Mouse (Mus musculus): ENCODE results near the gene Acsl5. TPM values are rescaled to one million over a fixed set of nuclear protein-coding genes. Genes with fewer than 3 reads are reported as not detected.

Gene Acsl5
- polyA plus RNA-seq, 1 experiment, result 33.8 TPM

GRCm38 (mm10) chr19:55315452-55316108 is 63.8 kb downstream of the Acsl5 start, which contains the start of gene Zdhhc6:
TSS of gene Zdhhc6 (minus strand) at chr19:55316032.
- peaks cover 5% of the 10 kb centered on the region for H3K4me1 ChIP-seq (ENCODE audit: control insufficient read depth, insufficient read depth, low read length)
- H3K4me3 ChIP-seq (ENCODE audit: insufficient read depth, low read length), result peak within 1 kb of the TSS; percentile 76
- H3K27ac ChIP-seq (ENCODE audit: insufficient read depth, low read length), result peak within 1 kb of the TSS; percentile 57
- TF ChIP-seq CTCF (IDR thresholded peaks at IDR 0.05; ENCODE audit: extremely low read depth, insufficient read depth, low read length) (no peak), POLR2A (IDR thresholded peaks at IDR 0.05; ENCODE audit: extremely low read depth, insufficient read depth, low read length) (peak; percentile 54; the same call in 1 of the 2 replicates)

DNA sequence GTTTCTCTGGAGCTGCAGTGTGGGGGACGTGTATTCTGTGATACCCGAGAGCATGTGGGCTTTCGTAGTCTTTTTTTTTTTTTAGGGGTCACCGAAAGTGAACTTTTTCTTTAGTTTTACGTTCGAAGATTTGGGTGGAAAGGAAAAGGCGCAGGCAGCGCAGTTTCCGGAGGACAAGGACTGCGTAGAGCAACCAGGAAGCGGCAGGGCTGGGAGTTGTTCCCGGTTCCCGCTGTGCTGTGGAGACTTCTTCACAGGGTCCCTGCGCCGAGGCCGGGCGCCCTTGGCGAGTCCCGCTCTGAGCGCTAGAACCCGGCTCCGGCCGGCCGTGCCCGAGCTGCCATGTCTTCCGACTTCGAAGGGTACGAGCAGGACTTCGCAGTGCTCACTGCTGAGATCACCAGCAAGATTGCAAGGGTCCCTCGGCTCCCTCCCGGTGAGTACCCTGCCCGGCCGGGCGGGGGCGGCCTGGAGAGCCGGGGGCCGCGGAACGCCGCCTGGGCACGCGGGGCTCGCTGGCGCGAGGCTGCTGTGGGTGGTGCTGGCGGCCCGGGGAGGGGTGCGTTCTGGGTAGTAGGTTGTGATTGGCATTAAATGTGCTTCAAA is 64.5 kb downstream of the Acsl5 start, which contains the start of gene Vti1a:
Gene Vti1a, plus strand, starts transcription at position 187 of the 606 bp plus-strand sequence.
- peak; percentile 80 for TF ChIP-seq POLR2A (IDR thresholded peaks at IDR 0.05; ENCODE audit: extremely low read depth, insufficient read depth, low read length)
- no peak for TF ChIP-seq CTCF (IDR thresholded peaks at IDR 0.05; ENCODE audit: extremely low read depth, insufficient read depth, low read length)
- peaks cover 5% of the 10 kb centered on the region for H3K4me1 ChIP-seq (ENCODE audit: control insufficient read depth, insufficient read depth, low read length)
- peak within 1 kb of the TSS; percentile 57 for H3K27ac ChIP-seq (ENCODE audit: insufficient read depth, low read length)
- peak within 1 kb of the TSS; percentile 76 for H3K4me3 ChIP-seq (ENCODE audit: insufficient read depth, low read length)

DNA sequence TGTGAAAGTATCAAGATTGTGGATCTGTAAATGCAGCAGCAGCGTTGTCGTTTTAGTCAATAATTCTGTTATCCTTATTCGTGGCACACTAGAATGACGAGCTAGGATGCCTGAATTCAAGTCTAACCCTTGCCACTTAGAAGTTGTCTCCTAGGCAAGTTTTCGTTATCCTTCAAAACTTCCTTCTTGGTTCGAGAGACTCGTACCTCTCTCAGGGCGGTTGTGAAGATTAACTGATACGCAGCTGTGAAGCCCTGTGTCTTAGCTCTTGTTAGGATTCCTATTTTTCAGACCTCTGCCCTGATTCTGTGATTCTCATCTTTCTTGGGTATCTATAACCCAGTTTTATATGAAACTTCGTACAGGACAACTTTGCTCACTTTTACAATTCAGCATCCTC is 65.2 kb downstream of the Acsl5 start:
- TF ChIP-seq CTCF (IDR thresholded peaks at IDR 0.05; ENCODE audit: extremely low read depth, insufficient read depth, low read length), result no peak
- no peak for TF ChIP-seq POLR2A (IDR thresholded peaks at IDR 0.05; ENCODE audit: extremely low read depth, insufficient read depth, low read length)
- Histone ChIP-seq H3K27ac (ENCODE audit: insufficient read depth, low read length) (no peak overlapping the region), H3K4me1 (ENCODE audit: control insufficient read depth, insufficient read depth, low read length) (peaks cover 5% of the 10 kb centered on the region), H3K4me3 (ENCODE audit: insufficient read depth, low read length) (peak overlapping the region; percentile 76; the same call in 1 of the 2 replicates)

DNA sequence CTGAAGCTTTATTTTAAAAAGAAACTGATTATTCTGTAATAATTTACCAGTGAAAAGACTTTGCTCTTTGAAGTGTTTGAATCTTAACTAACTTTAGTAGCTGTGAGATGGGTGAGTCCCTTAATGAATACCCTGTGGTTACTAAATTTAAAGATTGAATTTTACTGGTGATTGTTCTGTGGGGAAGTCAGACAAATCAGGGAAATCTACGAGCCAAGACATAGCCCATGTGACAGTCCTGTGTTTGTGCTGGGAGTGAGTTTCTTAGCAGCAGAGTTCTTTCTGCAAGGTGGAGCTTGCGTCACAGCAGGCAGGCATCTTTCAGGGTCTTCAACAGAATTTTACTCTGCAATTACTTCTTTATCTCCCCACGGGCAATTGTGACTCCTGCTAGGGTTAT is 67.3 kb downstream of the Acsl5 start:
- Histone ChIP-seq H3K4me3 (ENCODE audit: insufficient read depth, low read length) (no peak overlapping the region), H3K4me1 (ENCODE audit: control insufficient read depth, insufficient read depth, low read length) (peaks cover 5% of the 10 kb centered on the region), H3K27ac (ENCODE audit: insufficient read depth, low read length) (no peak overlapping the region)
- TF ChIP-seq POLR2A (IDR thresholded peaks at IDR 0.05; ENCODE audit: extremely low read depth, insufficient read depth, low read length) (no peak), CTCF (IDR thresholded peaks at IDR 0.05; ENCODE audit: extremely low read depth, insufficient read depth, low read length) (no peak)

DNA sequence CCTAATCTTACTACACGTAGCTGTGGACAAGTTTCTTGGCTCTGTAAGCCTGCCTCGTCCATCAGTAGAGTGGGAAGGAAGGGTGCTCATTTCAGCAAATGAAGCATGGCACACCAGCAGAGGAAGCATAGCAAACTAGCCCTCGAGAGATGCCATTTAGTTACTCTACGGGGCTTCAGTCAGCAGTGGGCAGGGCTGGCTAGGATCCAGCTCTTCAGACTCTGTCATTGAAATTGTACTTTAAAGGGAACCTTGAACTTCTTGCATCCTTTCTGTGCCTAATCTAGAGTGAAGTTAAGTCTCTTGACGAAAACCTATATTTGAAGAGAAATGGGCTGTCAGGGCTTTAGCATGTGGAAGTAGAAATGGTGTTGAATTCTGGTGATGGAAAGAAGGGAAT is 67.8 kb downstream of the Acsl5 start:
- H3K4me3 ChIP-seq (ENCODE audit: insufficient read depth, low read length), result no peak overlapping the region
- TF ChIP-seq CTCF (IDR thresholded peaks at IDR 0.05; ENCODE audit: extremely low read depth, insufficient read depth, low read length), result no peak
- no peak for TF ChIP-seq POLR2A (IDR thresholded peaks at IDR 0.05; ENCODE audit: extremely low read depth, insufficient read depth, low read length)
- H3K27ac ChIP-seq (ENCODE audit: insufficient read depth, low read length), result no peak overlapping the region
- peaks cover 5% of the 10 kb centered on the region for H3K4me1 ChIP-seq (ENCODE audit: control insufficient read depth, insufficient read depth, low read length)

DNA sequence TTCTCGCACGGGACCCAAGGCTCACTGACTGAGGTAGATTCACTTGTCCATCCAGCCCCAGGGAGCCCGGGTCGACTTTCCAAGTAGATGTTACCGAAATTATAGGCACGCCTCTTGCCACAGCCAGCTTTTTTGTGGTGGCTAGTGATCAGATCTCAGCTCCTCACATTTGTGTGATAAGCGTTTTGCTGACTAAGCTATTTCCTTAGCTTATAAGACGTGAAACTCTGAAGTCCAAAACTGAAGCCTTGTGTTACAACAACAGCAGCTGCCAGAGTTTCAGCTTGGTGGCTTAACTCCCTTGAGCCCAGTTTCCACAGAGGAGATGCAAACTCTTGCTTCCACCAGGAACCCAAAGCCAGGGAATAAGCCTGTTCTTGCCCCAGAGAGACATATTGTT is 70.9 kb downstream of the Acsl5 start:
- TF ChIP-seq CTCF (IDR thresholded peaks at IDR 0.05; ENCODE audit: extremely low read depth, insufficient read depth, low read length), result no peak
- TF ChIP-seq POLR2A (IDR thresholded peaks at IDR 0.05; ENCODE audit: extremely low read depth, insufficient read depth, low read length), result no peak
- no peak overlapping the region for H3K4me3 ChIP-seq (ENCODE audit: insufficient read depth, low read length)
- no peak overlapping the region for H3K27ac ChIP-seq (ENCODE audit: insufficient read depth, low read length)
- peaks cover 3% of the 10 kb centered on the region for H3K4me1 ChIP-seq (ENCODE audit: control insufficient read depth, insufficient read depth, low read length)

DNA sequence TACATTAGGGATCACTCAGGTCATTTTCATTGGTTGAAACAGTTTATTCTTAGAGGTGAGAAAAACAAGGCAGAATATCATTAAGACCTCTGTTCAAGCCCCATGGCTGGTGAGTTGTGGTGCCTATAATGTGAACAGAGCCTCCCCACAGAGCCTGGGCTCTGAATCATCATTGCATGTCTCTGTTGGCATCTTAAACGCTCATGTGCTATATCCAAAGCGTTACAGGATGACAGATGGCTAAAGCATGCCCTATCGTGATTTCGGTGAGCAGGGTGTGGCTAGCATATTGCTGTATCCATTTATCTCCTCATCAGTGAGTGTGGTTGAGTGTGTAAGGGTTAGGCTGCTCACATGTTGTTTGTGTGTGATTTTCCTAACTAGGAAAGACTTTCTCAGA is 75.8 kb downstream of the Acsl5 start:
- Histone ChIP-seq H3K4me1 (ENCODE audit: control insufficient read depth, insufficient read depth, low read length) (peaks cover 2% of the 10 kb centered on the region; the same call in 1 of the 2 replicates), H3K27ac (ENCODE audit: insufficient read depth, low read length) (no peak overlapping the region), H3K4me3 (ENCODE audit: insufficient read depth, low read length) (no peak overlapping the region)
- TF ChIP-seq CTCF (IDR thresholded peaks at IDR 0.05; ENCODE audit: extremely low read depth, insufficient read depth, low read length), result no peak
- TF ChIP-seq POLR2A (IDR thresholded peaks at IDR 0.05; ENCODE audit: extremely low read depth, insufficient read depth, low read length), result no peak

GRCm38 (mm10) chr19:55331776-55332175 is 80.0 kb downstream of the Acsl5 start:
- no peak overlapping the region for H3K4me3 ChIP-seq (ENCODE audit: insufficient read depth, low read length)
- no peak overlapping the region for H3K27ac ChIP-seq (ENCODE audit: insufficient read depth, low read length)
- TF ChIP-seq POLR2A (IDR thresholded peaks at IDR 0.05; ENCODE audit: extremely low read depth, insufficient read depth, low read length) (no peak), CTCF (IDR thresholded peaks at IDR 0.05; ENCODE audit: extremely low read depth, insufficient read depth, low read length) (no peak)
- peaks cover 2% of the 10 kb centered on the region; the same call in 1 of the 2 replicates for H3K4me1 ChIP-seq (ENCODE audit: control insufficient read depth, insufficient read depth, low read length)

- no peaks in the 10 kb centered on the region; the same call in 1 of the 2 replicates for H3K4me1 ChIP-seq (ENCODE audit: control insufficient read depth, insufficient read depth, low read length)
- H3K4me3 ChIP-seq (ENCODE audit: insufficient read depth, low read length), result no peak overlapping the region
- TF ChIP-seq CTCF (IDR thresholded peaks at IDR 0.05; ENCODE audit: extremely low read depth, insufficient read depth, low read length) (peak; percentile 90), POLR2A (IDR thresholded peaks at IDR 0.05; ENCODE audit: extremely low read depth, insufficient read depth, low read length) (no peak)
- H3K27ac ChIP-seq (ENCODE audit: insufficient read depth, low read length), result no peak overlapping the region
Observed at GRCm38 (mm10) chr19:55332641-55333268, 81.0 kb downstream of the Acsl5 start.
